Mouse (Mus musculus) megakaryocyte, embryonic 14.5 days (primary cell): Measurements from ENCODE around the gene 4921504E06Rik. TPM values are rescaled to one million over a fixed set of nuclear protein-coding genes. Genes with fewer than 3 reads are reported as not detected.

ENCODE experiments used
- H3K27me3 ChIP-seq: replicated peaks from 2 replicates; pipeline ENCODE3; 2012; ENCODE audit warnings: inconsistent platforms
- H3K36me3 ChIP-seq: replicated peaks from 2 replicates; pipeline ENCODE3; 2012; ENCODE audit warnings: low read length, inconsistent platforms, mixed read lengths
- H3K4me1 ChIP-seq: 2 replicates; pipeline ENCODE4 v1.6.1; 2012; ENCODE audit warnings: inconsistent platforms
- H3K4me3 ChIP-seq: replicated peaks from 2 replicates; pipeline ENCODE3; 2012; ENCODE audit warnings: moderate library complexity, mild to moderate bottlenecking, inconsistent platforms
- H3K9me3 ChIP-seq: 2 replicates; pipeline ENCODE4 v1.6.1; 2012; ENCODE audit warnings: inconsistent platforms
- FLI1 ChIP-seq: IDR thresholded peaks from 2 replicates; pipeline ENCODE4 v1.6.1; 2012; ENCODE audit warnings: low read length, inconsistent platforms, mixed read lengths
- GATA1 ChIP-seq: IDR thresholded peaks from 3 replicates; pipeline ENCODE4 v1.6.1; 2012; ENCODE audit warnings: mixed read lengths, low read length, inconsistent platforms, borderline replicate concordance
- polyA plus RNA-seq: library from polyadenylated mRNA; stranded (reverse); fragments of >175 nt; gene quantifications from 2 replicates; pipeline ENCODE4 v1.2.3, GENCODE M21; 2012; ENCODE audit warnings: low replicate concordance; ENCODE audit not compliant: insufficient read depth

4921504E06Rik gene
- polyA plus RNA-seq, 1 experiment, result not detected

DNA sequence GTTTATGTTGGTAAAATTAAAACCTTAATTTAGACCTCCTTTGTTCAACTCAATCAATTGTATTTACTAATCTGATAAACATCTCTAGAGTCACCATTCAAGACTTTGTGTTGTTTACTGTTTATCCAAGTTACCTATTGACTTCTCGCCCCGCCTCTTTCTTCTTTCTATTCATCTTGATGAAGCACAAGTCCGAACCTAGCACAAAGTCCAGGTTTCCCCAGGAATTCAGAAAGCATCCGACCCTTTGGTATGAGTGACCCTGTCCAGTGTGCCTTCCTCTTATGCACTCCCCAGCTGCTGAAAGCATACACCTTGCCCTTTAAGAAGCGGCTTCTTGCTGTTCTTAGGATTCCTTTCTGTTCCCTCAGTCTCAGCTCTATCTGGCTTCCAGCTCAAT is 41.3 kb downstream of the 4921504E06Rik start:
- no peak for TF ChIP-seq GATA1
- no peak for TF ChIP-seq FLI1
- Histone ChIP-seq H3K36me3 (no peaks in the 10 kb centered on the region), H3K27me3 (no peaks in the 10 kb centered on the region), H3K4me3 (no peak overlapping the region), H3K4me1 (no peaks in the 10 kb centered on the region), H3K9me3 (no peaks in the 10 kb centered on the region)

GRCm38 (mm10) chr2:19511032-19511431 is 42.7 kb downstream of the 4921504E06Rik start:
- H3K4me3 ChIP-seq, result no peak overlapping the region
- TF ChIP-seq FLI1, result no peak
- TF ChIP-seq GATA1, result no peak

GRCm38 (mm10) chr2:19505744-19506143 is 48.0 kb downstream of the 4921504E06Rik start:
- H3K4me1 ChIP-seq, result no peaks in the 10 kb centered on the region
- no peaks in the 10 kb centered on the region for H3K9me3 ChIP-seq
- no peaks in the 10 kb centered on the region for H3K36me3 ChIP-seq
- H3K4me3 ChIP-seq, result no peak overlapping the region
- TF ChIP-seq FLI1 (no peak), GATA1 (no peak)
- no peaks in the 10 kb centered on the region for H3K27me3 ChIP-seq

More at GRCm38 (mm10) chr2:19511032-19511431, 42.7 kb downstream of the 4921504E06Rik start:
- no peaks in the 10 kb centered on the region for H3K36me3 ChIP-seq
- H3K4me1 ChIP-seq, result no peaks in the 10 kb centered on the region
- no peaks in the 10 kb centered on the region for H3K27me3 ChIP-seq
- no peaks in the 10 kb centered on the region for H3K9me3 ChIP-seq

- H3K9me3 ChIP-seq, result no peaks in the 10 kb centered on the region
- no peak overlapping the region for H3K4me3 ChIP-seq
- peaks cover 1% of the 10 kb centered on the region for H3K27me3 ChIP-seq
- TF ChIP-seq GATA1 (no peak), FLI1 (no peak)
- no peaks in the 10 kb centered on the region for H3K4me1 ChIP-seq
- H3K36me3 ChIP-seq, result no peaks in the 10 kb centered on the region
Measured at GRCm38 (mm10) chr2:19490262-19490661, 63.5 kb downstream of the 4921504E06Rik start.

GRCm38 (mm10) chr2:19461940-19462339 is 91.8 kb downstream of the 4921504E06Rik start:
- Histone ChIP-seq H3K27me3 (peaks cover 11% of the 10 kb centered on the region), H3K4me1 (no peaks in the 10 kb centered on the region), H3K4me3 (no peak overlapping the region), H3K9me3 (no peaks in the 10 kb centered on the region), H3K36me3 (no peaks in the 10 kb centered on the region)
- no peak for TF ChIP-seq FLI1
- no peak for TF ChIP-seq GATA1

- no peak overlapping the region for H3K4me3 ChIP-seq
- no peaks in the 10 kb centered on the region for H3K9me3 ChIP-seq
- no peaks in the 10 kb centered on the region for H3K36me3 ChIP-seq
- TF ChIP-seq GATA1 (no peak), FLI1 (no peak)
- peaks cover 28% of the 10 kb centered on the region for H3K27me3 ChIP-seq
- H3K4me1 ChIP-seq, result no peaks in the 10 kb centered on the region
Measured at GRCm38 (mm10) chr2:19458785-19459184, 94.9 kb downstream of the 4921504E06Rik start.

DNA sequence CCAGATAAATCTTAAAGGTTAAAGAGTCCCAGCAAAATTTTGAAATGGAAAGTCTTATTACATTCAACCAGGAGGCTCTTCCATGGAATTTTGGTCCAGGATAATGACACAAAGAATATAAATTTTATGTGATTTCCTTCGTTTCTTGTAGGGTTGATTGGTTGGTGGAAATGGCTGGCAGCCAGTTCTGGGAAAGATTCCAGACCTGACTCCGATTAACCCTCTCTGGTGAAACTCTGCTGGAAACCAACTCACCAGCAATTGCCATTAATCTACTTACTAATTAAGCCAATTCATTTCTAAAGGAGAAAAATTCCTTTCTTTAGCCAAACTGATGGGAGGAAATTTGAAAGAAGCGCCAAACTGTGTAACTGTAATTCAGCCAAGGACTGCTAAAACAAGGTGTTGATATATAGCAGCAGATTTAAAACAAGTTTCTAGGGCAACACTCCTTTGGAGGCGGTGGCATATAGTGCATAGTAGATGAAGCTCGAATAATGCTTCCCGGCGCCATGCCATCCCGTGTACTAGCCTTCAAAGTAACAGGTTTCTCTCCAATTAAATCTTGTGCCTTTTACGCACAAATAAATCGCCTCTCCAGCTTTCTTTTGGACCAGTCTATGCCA is 97.7 kb downstream of the 4921504E06Rik start:
- no peak overlapping the region for H3K4me3 ChIP-seq
- H3K36me3 ChIP-seq, result no peaks in the 10 kb centered on the region
- no peak for TF ChIP-seq FLI1
- no peak for TF ChIP-seq GATA1
- peaks cover 52% of the 10 kb centered on the region for H3K27me3 ChIP-seq
- H3K4me1 ChIP-seq, result no peaks in the 10 kb centered on the region
- no peaks in the 10 kb centered on the region for H3K9me3 ChIP-seq

GRCm38 (mm10) chr2:19455228-19455627 is 98.5 kb downstream of the 4921504E06Rik start:
- H3K9me3 ChIP-seq, result no peaks in the 10 kb centered on the region
- H3K4me1 ChIP-seq, result no peaks in the 10 kb centered on the region
- H3K4me3 ChIP-seq, result no peak overlapping the region
- H3K27me3 ChIP-seq, result peaks cover 60% of the 10 kb centered on the region
- TF ChIP-seq FLI1, result no peak
- TF ChIP-seq GATA1, result no peak
- no peaks in the 10 kb centered on the region for H3K36me3 ChIP-seq

- H3K4me3 ChIP-seq, result no peak overlapping the region
- TF ChIP-seq FLI1, result no peak
- TF ChIP-seq GATA1, result no peak
- peaks cover 7% of the 10 kb centered on the region for H3K4me1 ChIP-seq
- H3K36me3 ChIP-seq, result no peaks in the 10 kb centered on the region
- H3K9me3 ChIP-seq, result no peaks in the 10 kb centered on the region
- H3K27me3 ChIP-seq, result peaks cover 81% of the 10 kb centered on the region
Measured at GRCm38 (mm10) chr2:19452531-19453055, 101.1 kb downstream of the 4921504E06Rik start.

GRCm38 (mm10) chr2:19449308-19449707 is 104.4 kb downstream of the 4921504E06Rik start:
- peaks cover 18% of the 10 kb centered on the region for H3K4me1 ChIP-seq
- no peak for TF ChIP-seq GATA1
- TF ChIP-seq FLI1, result no peak
- H3K27me3 ChIP-seq, result peaks cover 94% of the 10 kb centered on the region
- no peaks in the 10 kb centered on the region for H3K36me3 ChIP-seq
- H3K4me3 ChIP-seq, result no peak overlapping the region
- no peaks in the 10 kb centered on the region; the same call in 1 of the 2 replicates for H3K9me3 ChIP-seq
